Mouse (Mus musculus): ENCODE data around the gene Slco1a4.
A peak's percentile ranks its signal among the peaks of the same experiment; 100 is the strongest.
"Not testable (repeated sequence)": the region's sequence is repeated elsewhere in the genome, so short reads cannot be mapped to it uniquely, and the experiment has no call there.

Slco1a4 gene

DNA sequence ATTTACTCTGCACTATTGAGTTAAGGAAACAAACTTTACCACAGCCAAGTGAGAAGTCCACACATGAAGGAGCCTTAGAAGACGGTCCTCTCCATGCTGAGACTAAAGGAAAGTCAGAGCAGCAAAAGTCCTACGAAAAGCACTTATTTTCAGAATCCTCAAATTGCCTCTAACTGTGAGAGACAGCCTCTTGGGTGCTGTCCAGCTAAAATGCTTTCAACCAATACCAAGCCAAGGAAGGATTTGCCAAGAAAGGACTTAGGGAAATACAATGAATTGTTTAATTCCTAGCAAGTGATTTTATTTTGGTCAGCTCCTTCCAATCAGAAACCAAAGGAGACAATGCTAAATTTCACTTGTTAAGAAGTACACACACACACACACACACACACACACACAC, at the start of gene Slco1a4:
Slco1a4 (minus strand) TSS at position 115 of the 400 bp plus-strand sequence.
- no peak for DNase-seq (ENCODE audit: extremely low spot score)

DNA sequence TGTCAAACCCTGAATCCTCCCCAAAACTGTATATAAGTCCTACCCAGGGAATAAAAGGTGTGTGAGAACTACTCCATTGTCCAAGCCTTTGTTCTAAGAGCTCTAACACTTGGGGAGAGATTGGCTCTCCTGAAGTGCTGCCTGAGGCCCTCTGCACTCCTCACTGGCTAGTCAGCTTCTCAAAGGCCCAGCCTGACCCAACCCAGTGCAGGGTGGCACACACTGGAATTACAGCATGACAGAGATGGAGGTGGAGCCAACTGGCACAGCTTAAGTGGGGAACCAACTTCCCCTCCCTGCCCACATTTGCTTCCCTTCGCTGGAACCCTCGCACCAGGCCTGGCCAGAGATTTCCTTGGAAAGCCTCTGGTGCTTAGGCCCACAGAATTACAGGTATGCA, 42.2 kb upstream of the Slco1a4 start:
- DNase-seq (ENCODE audit: extremely low spot score), result no peak

DNA sequence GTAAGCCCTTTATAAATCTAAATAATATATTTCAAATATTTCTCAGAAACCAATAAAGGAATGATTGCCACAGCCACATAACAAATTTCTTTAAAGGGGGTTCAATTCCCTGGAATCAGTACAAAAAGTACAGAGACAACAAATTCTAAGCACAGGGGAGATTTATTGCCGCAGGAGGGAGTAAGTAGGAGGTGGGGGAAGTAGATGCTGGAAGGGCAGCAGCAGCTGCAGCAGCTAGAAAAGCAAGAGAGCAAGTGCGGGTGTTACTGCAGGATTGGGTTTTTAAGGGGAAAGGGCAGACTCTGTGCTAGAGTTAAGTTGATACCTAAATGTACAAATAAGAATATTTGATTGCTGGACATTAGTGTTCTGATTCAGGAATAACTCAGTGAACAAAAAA, 33.7 kb upstream of the Slco1a4 start:
- no peak for DNase-seq (ENCODE audit: extremely low spot score)

DNA sequence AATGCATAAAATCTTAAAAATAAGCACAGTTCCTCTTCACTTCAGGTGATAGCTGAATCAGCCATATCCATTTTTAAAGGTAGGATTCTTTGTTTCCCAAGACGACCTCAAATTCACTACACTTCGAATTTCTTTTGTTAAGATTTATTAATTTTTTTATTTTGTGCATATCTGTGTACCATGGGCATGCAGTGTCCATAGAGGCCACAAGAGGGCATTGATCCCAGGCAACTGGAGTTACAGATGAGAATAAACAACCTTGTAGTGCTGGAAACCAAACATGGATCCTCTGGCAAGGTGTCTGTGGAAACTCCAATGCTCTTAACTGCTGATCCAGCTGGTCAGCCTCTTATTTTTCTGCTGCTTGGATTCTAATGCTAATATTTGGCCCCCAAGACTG, 32.2 kb upstream of the Slco1a4 start:
- DNase-seq (ENCODE audit: extremely low spot score), result no peak

DNA sequence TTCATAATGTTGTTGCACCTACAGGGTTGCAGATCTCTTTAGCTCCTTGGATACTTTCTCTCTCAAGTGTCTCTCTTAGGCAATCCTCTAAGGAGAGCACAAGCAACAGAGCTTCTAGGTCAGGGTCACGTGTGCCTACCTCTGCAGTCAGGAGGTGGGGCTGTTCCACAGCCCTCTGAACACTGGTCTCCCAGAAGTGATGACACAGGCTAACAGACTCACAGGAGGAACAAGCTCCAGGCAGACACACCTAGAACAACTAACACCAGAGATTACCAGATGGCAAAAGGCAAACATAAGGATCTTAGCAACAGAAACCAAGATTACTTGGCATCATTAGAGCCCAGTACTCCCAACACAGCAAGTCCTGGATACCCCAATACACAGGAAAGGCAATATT, 26.6 kb upstream of the Slco1a4 start:
- no peak for DNase-seq (ENCODE audit: extremely low spot score)

DNA sequence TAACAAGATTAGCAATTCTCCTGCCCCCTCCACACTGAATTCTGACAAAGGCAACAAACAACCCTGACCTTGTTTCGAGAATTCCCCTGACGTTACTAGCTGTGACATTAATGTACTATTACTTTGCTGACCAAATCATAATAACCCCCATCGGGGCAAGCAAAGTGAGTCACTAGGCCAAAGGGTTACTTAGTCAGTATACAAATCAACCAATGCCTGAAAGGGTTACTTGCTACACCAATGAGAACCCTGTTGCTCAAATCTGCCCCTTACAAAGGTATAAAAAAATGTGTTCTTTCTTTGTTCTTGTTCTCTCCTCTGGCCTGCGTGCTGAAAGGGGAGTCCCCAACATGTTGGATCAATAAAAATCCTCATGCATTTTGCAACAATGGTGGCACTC, 19.7 kb upstream of the Slco1a4 start:
- not testable (repeated sequence) for DNase-seq (ENCODE audit: extremely low spot score)

DNA sequence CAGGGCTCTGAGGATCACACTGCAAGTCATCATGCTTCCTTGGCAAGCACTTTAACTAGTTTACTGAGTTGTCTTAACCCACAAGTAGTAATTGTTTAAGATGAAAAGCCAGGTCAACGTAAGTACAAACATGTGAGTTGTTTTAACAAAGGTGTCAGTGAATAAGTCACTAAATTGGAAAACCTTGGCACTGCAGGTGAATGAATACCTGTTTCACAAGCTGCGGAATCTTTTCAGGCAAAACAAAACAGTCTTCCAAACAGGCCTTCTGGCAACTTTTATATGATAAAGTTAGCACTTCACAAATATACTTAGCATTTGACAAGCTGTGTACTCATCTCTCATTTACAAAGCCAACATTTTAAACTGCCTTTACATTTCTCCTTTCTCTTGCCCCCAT, 15.7 kb upstream of the Slco1a4 start:
- DNase-seq (ENCODE audit: extremely low spot score), result no peak

DNA sequence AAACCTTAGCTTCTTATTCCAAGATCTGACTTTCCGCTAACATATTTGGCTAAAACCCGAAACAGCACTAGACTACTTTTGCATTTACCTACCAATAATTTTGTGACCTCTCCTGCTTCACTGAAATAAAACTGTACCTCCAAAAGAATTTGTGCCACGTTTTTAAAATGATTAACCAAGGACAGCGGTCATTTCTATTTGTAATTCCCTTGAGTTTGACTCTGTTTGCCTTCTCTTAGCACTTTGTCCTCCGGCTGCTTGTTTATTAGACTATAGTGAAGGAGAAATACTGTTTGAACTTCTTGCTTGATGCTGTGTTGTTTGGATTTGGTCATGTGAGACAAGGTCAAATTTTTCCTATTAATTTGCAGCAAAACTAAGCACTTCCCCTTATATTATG, 12.7 kb upstream of the Slco1a4 start:
- no peak for DNase-seq (ENCODE audit: extremely low spot score)

DNA sequence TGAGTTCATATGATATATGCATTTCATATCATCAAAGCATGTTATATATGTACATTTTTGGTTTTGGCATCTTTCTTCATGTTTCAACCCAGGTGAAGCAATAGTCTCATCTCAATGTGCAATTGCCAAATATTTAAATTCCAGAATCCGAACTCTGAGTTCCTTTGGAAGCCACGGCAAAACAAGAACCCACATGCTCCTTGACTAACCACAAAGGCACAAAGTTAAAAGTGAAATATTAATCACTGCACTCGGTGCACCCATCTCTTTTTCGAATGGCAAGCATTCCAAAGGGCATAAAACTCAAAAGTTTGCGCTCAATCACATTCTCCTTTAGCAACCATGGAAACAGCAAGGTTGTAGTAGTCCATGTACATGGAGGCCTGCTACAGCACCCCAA, 10.0 kb upstream of the Slco1a4 start:
- no peak for DNase-seq (ENCODE audit: extremely low spot score)

DNA sequence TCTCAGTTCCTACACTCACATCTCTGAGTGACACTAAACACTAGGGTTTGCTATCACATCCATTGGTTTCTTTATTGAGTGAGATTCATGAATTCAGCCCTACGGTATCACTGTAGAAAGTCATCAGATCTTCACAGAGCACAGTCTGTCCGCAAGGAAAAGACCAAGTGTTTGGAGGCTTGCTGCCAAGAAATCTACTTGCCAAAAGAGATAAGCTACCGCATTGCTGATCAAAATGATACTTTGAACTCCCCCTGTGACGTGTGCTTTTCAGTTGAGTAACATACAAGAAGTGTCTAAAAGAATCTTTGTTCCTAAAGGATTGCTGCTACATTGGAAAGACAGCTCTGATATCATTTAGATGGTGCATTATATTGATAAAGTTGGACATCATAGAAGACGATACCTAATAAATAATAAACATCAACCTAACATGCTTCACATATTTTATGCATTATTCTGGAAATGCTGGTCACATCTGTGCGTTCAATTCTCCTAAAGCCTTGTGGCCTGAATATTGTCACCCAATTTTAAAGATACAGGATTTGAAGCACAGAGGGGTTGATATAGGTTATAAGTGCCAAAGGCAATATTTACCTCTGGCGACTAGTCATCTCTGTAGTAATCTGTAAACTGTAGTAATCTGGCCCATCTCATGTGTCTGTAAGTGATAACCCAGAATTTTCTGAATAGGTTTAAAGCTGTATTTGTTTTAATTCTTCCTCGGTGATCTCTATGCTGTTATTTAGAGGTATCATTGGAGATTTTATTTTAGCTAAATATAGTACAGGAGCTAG, 1.9 kb upstream of the Slco1a4 start:
- DNase-seq (ENCODE audit: extremely low spot score), result no peak

DNA sequence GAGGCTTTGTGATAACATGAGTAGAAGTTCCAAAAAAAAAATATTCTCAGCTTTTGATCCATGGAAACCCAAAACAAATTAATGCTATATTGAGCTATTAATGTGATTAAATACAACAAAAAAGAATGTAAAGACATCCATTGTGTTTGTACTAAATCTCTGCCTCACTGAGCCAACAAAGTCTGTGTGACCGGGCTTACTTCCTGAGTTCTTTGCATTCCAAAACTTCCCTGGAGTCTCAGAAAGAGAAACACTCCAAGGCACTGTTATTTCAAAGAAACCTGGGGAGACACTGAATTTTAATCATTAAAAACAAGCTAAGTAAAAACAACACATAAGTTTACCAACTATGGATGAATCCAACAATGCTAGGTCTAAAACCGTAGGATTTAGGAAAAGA, 2.4 kb downstream of the Slco1a4 start:
- DNase-seq (ENCODE audit: extremely low spot score), result no peak

DNA sequence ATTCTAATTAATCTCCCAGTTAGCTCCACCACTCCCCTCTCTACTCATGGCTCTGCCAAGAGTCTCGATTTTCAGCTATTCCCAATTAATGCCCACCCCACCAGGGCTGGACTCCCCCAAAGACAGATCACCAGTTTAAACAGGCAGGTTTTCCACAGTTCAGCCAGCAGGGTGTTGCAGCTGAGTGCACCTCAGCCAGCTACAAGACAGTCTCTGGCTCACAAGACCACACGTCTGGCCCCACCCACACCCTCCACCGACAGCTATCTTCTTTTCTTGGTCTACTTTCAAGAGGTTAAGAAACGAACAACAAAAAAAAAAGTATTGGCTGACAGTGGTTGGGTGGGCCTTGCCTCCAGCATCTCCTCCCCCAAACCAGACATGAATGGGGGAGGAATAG, 6.9 kb downstream of the Slco1a4 start:
- no peak for DNase-seq (ENCODE audit: extremely low spot score)

DNA sequence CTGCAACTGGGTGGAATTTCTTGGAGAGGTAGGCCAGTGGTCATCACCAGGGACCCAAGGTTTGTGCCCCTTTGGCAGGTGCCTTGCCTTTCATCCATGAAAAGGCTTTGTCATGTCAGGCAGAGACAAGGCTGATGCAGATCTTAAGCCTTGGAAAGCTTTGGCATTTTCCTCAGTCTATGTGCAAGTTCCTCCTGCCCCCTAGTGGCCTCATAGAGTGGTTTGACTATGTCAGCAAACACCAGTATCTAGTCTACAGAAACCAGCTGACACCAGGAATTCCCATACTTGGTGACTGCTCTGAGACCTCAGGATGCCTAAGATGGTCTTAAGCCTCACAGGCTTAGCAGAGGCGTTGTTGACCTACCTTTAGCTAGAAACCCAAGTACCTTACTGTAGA, 58.2 kb downstream of the Slco1a4 start:
- peak; percentile 19 for DNase-seq (ENCODE audit: extremely low spot score)

DNA sequence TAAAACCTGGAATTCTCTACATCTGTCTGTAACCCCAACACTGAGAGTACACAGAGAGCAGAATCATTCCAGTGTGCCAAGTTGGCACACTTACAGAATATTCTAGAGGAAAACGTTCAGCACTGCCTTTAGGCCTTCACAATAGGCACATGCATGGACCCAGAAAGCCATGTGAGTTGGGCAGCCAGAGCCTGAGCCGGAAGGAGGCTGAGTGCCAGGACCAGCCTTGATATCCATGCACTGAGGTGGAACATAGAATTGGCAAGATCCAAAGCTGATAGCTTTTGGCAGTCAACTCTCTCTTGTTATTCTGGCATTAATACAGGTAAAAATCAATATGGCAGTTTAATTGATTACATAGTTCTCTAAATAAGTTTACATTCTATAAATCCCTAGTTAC, 81.5 kb downstream of the Slco1a4 start:
- DNase-seq (ENCODE audit: extremely low spot score), result no peak

DNA sequence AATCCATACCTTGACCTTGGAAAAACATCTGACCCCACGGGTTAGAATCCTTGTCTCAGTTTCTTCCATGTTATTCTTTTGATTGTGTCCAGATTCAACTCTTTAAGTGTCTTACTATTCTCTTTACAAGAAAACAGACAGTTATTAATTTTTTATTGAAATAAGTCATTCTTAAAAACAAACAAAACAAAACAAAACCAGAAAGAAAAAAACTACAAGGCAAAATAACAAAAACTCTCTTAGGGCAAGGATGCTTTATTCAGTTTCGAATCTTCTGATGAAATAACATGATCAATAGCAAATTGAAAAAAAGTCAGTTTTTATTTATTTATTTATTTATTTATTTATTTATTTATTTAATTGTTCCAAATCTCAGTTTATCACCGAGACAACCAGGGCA, 82.3 kb downstream of the Slco1a4 start, which contains the start of gene Gm5724:
Gm5724 (minus strand) TSS at position 101 of the 400 bp plus-strand sequence.
- no peak for DNase-seq (ENCODE audit: extremely low spot score)
